Mouse (Mus musculus): ENCODE data around the gene Afap1.

Afap1 gene

DNA sequence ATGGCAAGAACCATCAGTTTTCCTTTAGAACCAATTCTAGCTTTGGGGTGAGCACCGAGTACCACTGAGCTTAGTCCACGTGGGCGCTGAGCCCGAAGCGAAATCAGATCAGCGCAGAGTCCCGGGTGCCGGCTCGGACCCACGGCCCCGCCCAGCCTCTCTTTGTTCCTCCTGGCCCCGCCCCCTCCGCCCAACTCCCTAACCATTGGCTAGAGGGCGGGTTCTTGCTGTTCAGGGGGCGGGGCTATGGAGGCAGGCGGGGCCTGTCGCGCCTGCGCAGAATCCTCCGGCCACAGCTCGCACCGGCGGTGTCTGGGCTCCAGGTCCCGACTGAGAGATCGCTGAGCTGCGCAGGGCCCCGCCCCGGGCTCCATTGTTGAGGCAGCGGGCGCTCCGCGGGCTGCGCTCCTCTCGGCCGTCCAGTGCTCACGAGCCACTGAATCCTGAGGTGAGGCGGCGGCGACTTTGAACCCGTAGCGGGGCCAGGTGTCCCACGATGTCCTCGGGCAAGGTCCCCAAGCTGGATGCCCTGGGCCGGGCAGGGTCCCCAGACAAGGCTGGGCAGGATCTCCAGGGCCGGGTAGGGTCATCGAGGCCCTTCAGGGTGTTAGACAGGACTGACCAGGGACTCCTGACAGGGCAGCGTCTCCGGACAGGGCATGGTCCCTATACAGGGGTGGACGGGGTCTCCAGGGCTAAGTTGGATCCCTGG, at the start of gene Afap1:
Afap1 (plus strand) TSS at position 227 of the 712 bp plus-strand sequence.
- peak; percentile 94 for DNase-seq

DNA sequence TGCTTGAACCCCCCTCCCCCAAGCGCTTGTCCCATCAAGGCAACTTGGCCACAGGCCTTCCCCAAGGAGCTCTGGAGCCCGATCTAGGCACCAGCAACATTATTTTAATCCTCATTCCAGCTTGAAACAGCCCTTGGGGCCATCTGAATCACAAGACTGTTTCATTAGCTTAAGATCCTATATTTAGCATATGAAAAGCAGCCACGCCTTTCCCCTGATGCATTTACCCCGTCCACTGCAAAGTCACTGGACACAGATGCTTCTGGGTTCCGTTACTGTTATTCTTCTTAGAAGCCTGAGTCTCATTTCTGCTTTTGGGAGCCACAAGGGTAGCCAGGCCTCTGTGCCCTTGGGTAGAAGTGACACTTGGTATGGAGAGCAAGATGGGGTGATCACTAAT, 41.6 kb upstream of the Afap1 start:
- DNase-seq = no peak

DNA sequence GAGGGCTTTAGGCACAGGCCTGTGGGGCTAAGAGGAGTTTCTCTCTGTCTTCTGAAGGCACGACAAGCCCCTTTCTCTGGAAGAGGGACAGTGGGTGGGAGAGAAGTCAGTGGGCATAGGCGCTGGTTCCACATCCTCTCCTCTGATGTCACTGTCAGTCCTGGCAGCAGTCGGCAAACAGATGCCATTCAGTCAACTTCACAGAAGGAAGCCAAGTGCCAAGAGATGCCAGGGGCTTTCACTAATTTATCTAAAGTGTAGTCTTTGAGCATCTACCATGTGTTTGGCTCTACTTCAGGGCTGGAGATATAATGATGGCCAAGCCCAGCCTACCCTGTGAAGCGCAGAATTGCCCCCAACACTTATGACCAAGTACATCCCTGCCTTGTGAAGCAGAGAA, 39.7 kb upstream of the Afap1 start:
- no peak for DNase-seq

DNA sequence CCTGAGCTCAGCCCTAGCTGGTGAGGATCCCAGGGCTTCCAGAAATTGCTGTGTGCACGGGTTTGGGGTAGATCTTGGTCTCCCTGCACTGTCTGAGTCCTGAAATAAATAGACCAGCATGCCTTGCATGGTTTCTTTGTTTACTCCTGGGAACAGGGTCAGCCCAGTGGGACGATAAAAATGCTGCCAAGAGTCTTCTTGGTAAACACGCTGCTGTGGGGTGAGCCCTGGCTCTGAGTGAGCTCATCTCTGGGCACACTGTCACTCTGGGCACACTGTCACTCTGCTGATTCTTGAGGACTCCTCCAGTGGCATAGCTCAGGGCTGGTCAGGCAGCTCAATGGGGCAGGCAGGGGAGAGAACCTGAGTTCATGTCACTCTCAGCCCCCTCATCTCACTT, 36.9 kb upstream of the Afap1 start:
- no peak for DNase-seq

DNA sequence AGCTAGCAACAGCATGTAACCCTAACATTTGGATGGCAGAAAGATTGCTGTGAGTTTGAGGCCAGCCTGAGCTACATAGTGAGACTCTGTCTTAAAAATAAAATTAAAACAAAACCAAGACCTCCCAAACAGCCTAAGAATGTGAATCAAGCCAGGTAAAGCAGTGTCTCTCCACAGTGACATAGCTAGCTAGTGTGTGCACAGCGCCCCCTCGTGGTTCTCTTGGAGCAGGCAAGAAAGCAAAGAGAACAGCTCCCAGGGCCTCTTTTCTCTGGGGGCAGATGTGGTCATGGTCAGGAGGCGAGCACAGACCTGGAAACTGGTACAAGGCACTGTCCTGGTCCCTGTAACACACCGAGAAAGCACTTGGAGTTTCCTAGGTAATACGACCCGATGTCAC, 35.0 kb upstream of the Afap1 start:
- peak; percentile 72 for DNase-seq

DNA sequence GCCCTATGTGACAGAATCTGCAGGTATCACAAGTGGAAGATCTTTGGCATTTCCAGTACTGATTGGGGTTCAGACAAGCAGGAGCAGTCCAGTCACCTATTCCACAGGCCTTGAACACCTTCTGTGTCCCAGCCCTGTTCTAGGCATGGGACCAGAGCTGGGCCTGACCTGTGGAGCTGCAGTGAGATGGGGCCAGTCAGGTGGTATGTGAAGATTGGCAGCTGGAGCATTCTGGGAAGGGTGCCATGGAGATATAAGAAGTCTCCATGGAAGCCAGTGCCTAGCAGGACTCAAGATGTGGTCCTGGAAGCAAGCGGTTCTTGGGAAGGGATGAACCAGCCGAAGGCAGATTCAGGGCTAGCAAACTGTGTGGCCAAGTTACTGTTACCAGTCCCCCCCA, 31.7 kb upstream of the Afap1 start:
- no peak for DNase-seq

DNA sequence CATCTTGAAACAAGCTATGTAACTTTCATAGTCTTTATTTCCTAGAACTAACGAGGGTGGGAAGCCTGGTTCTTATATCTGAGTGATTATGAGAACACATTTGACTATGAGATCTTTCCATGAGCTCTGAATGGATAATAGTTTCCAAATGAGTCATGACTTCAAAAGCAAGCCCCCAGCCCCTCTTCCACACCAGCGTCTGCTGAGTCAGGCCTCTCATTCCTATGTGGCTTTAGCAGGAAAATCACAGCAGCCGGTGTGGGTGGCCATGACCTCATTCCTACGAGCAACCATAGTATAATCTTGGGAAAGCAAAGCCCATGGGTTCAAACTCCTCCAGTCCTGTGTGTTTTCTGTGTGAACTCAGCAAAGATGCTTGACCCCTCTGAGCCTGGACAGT, 23.1 kb upstream of the Afap1 start:
- DNase-seq = no peak

DNA sequence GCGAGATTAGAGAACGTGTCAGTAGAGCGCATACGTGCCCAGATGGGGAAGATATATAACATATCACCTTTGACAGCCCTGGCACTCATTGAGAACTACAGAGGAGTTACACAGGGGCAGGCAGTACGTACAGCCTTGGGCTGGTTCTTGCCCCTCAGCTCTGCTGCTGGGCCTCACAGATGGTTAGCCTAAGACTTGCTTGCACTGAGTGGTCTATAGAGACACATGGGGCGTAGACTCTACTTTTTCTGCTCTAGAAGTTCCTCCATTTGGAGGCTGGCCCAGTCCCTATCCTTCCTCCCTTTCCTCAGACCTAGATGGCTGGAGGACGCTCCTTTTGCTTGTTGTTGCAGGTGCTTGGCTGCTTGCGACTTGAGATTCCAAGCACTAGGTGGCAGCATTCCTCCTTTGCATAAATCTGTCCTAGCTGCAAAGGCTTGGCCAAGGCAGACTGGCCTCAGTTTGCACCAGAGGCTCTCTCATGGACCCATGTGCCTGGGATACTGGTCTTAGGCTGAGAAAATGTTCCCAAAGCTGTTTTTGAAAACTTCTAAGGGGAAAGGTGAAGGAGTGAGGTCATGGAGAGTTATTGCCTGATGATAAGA, 22.6 kb upstream of the Afap1 start:
- DNase-seq = peak; percentile 49

DNA sequence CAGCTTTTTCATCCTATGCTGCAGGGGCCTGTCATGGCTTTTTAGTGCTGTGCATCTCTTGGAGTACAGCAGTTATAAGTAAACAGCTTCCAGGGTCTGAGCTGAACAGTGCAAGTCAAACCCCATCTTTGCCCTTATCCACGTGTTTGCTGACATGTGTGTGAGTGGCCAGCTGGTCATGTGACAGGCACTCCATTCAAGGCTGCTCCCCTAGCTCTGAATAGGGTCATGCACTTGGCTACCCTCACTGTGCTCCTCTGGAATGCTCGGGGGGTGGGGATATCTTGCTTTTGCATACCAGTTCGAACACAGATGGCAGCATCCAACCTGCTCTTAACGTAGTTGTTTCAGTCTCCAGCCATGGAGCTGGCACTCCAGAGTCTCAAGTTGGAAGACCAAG, 19.7 kb upstream of the Afap1 start:
- DNase-seq = no peak

DNA sequence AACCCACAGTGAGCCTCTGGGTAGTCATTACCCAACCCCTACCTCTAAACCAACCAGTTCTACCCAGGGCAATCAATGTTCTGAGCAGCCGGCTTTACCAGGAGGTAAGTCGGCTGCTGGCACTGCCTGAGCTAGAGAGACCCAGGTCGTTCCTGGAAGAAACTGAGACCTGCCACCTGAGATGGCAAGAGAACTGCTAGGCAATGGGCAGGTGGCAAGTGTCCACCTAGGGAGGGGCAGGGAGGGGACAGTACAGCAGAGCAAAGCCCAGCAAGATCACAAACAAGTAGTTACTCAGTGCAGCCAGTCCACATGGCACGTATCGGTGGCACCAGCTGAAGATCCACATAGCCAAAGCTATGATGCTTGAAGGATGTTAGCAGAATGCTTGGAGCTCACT, 16.9 kb upstream of the Afap1 start:
- no peak for DNase-seq

DNA sequence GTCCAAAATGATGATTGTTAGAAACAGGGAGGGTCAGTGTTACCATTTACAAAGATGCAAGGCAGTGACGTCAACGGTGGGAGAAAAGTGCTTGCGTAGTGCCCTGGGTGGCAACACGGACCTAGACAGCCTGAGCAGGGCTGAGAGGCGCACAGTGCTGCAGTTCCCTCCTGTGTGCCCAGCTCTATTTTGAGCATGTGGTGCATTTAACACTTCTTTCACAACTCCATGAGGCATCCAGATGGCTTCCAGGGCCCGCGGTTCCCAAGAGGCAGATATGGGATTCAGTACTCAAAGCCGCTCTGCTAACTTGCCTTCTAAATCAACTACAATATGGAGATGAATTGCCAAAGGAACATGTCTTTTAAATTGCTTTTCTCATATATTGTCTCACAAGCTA, 13.9 kb upstream of the Afap1 start:
- DNase-seq = no peak

DNA sequence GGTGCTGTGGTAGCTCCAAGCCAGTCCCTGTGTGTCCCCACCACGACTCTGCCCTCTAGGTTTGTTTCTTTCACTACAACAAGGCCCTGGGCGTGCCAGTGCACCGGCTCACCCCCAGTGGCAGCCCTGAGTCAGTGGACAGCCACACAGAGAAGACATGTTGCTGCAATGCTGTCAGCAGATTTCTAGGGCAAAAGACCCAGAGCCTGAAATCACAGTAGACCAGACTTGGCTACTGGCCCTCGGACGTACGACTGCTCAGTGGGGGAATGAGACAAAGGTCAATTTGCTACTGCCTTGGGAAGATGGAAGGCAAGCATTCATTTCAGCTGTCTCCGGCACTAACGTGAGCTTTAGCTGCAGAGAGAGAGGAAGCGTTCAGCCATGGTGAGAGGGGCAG, 10.7 kb upstream of the Afap1 start:
- no peak for DNase-seq

DNA sequence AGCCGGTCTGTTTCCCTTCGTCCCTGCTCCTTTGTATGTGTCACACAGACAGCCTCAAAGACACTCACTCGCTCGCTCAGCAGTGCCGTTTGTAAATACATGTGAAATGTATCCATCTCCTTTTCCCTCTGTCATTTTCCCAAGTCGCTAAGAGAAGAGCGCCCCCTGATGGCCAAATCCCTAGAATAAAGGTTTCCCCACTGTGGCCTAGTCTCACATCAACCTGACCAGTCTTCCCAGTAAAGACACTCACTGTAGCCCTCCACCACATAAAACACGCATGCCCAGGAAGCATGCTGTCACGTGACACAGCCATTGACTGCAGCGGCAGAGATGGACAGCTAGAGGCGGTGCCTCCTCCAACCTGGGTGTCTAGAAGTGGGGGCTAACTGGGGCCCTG, 8.9 kb upstream of the Afap1 start:
- peak; percentile 33 for DNase-seq

DNA sequence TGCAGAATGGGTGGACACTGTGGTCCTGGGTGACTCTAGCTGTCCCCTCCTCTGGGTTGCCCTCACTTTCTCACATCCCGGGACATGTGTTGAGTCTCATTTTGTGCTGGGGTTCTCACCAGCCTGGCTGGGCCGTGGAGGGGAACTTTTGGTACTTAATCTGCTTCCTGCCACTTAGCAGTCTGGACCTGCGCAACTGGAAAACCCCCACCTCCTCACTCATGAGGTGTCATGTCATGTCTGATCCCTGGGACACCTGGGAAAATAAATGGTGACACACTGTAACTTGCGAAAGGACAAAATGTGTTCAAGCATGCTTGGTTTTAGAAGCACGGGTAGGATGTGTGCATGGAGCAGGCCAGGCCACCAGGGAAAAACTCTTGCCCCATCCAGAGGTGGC, 8.4 kb upstream of the Afap1 start:
- no peak for DNase-seq

DNA sequence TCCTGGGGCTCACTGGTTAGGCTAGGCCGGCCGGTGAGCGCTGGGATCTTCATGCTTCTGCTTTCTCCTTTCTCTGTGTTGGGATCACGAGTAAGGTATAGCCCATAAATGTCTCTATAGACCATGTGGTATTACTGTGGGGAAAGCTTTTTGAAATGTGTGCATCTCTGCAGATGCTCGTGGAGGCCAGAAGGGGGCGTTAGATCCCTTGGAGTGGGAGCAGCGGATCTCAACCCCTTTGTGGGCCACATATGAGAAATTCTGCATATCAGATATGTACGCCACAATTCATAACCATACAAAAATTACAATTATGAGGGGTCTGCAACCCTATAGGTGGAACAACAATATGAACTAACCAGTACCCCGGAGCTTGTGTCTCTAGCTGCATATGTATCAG, 4.2 kb upstream of the Afap1 start:
- no peak for DNase-seq

DNA sequence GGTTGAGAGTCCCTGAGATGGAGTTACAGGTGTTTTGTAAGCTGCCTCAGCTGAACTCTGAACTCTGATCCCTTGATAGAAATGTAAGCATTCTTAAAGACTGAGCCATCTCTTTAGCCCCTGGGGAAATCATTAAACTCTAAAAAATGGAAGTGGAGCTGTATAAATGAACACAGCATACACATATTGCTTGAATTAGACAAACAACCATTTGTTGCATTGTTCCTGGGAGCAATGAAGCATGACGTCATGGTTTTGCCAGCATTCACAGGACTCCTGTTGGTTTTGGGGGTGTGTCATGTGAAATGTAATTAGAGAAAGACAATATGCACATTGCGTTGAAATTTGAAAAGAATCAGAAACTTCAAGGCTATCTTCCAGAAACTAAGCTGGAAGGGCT, 3.5 kb upstream of the Afap1 start:
- DNase-seq = no peak

DNA sequence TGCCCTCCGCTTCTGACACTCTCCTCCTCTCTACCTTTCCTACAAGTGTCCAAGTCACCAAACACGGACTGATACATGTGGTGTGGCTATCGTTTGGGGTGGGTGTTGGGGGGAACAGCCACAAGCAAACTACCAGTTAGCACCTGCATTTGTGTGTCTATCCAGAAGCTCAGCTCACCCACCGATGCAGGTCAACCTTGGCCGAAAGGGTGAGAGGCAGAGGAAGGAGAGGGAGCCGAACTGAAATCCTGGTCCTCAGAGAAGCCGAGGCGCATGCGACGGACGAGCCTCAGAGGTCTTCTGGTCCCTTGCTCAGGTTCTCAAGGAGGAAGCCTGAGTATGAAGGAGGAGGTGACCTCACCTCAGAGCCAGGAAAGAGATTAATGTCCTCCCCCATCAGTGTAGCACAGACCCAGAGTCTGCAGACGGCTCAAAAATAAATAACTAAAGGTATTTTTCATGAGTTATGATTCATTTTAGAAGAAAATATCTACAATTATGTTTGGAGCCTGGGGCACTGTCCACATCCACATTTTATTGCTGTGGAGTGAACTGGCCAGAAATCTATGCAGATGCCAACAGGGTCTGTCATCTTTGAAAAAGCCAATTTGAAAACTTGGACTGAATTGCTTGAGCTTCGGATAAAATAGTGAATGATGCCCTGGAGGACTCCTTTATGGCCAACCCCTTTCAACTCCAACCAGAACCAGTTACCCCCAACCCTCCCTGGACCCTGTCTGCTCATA, 2.0 kb upstream of the Afap1 start:
- DNase-seq = no peak

DNA sequence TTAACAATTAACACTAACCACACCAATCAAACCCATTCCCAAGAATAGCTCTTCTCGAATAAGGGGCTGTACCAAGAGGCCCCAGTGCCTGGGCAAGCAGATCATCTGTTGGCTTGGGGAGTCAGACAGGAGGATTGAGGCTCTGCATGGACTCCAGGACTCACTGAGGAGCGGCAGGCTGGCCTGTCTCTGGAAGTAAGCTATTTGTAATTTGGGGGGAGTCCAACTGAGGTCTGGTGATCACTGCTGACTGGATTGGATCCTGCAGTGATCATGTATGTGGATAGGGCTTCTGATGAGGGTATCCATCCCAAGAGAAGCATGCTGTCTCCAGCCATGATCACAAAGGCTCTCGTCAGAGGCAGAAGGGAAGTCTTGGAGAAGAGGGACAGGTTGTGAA, 756 bp upstream of the Afap1 start:
- DNase-seq = no peak

DNA sequence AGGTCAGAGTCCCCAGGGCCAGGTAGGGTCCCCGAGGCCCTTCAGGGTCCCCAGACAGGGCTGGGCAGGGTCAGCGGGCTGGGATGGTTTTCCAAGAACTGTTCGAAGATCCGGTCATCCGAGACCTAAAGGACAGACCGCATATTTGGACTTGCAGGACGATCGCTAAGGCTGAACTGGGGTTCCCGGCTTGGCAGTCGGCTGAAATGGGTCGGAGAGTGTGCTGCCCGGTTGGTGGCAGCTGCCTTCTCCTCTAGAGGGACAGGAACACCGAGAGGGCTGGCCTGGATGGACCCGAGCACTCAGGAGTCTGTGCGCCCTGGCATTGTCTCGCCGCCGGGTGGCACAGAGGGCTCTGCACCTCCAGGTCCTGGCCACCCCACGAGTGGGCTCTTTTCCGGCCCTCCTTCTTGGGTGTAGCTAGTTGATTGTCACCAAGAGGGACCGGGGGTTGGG, 714 bp downstream of the Afap1 start:
- DNase-seq = peak; percentile 15

DNA sequence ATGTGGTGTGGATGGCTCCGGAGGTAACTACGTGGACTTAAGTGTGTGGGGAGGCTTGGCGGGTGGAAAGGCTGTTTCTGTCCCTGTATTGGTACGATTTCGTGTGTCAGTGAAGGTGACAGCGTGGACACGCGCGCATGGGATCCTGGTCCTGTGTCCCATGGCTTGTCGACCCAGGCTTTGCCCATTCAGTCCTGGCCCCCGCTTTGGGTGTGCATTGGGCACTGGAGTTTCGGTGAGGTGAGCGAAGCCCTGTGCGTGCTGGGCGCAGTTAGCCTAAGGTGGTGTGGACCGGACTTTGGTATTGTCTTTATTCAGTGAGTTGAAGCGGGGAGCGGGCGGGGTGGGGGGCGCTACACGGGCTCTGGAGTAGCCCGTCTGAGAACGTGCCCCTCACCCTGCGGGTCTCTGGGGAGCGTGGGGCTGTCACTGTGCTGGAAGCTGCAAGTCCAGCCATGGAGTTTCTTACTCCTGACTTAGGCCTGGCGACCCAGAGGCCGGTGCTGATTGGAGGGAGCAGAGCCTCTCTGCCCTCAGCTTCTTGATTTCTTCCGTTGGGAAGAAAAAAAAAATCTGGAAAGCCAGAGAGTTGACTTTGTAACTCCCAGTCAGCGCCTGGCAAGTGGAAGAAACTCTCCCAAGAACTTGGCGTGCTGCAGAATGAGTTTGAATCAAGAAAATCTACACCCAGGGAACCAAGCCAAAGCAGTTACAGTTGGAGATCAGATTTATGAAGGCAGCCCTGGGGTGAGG, 1.4 kb downstream of the Afap1 start:
- DNase-seq = no peak

DNA sequence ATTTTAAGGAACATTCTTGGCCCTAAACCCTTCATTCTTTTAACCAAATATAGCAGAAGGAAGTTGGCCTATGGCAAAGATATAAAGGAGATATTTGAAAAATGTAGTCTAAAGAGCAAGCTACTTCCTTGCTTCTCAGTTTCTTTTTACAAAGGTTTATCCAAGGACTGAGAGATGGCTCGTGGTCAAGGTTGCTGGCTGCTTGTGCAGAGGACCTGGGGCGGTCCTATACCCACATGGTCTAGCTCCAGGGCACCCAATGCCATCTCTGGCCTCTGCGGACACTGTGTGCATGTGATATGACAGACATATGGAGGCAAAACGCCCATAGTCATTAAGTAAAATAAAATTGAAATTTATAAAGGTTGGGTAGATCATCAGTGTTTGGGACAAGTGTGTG, 2.8 kb downstream of the Afap1 start:
- no peak for DNase-seq

DNA sequence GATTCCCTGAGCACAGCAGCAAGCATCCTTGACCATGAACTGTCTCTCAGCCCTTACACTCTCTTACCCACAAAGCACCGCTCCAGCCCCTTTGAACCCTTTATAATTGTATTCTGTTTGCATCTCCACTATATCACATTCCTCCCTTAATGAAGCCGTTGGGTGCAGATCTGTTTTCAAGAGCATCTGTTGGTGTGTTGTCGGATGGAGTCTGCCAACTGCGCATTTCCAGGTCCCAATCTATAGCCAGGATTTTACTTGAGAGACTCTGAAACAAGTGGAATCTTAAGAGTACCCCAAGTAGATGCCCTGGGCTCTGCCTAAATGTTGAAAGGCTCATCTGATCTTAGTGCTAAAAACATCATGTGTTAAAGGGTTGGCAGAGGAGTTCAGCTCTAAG, 3.4 kb downstream of the Afap1 start:
- no peak for DNase-seq

DNA sequence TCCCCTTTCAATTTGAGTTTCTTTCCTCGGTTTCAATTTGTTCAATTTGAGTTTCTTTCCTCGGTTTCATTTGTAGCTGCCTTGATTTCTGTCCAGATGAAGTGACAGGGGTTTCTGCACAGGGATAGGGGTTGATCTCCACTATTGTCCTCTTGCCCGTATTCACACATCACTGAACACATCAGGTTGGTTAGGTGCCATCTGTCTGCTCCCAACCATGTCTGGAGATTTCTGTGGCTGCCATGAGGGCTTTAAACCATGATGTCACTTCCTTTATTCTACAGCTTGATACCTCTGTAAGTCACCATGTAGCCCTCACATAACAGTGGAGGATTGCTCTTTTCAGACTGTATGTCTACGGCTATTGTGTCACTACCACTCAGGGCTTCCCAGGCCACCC, 4.0 kb downstream of the Afap1 start:
- DNase-seq = no peak

DNA sequence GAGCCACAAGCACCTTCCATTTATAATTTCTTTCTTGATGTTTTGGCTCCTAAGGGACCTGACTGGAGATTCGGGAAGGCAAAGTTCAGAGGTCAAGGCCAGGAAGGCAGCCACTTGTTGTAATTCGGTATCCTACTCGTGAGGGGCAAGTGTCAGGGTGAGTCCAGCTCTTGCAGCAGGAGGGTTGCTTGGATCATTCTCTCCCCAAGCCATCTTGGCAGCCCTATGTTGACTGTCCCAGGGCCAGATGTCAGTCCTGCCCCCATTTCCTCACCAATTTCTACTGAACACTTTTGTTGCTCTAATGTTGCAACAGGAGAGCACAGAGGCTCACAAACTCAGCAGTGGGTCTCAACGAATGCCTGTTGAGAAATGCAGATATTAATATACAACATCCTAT, 5.0 kb downstream of the Afap1 start:
- no peak for DNase-seq
